Mouse (Mus musculus) right cerebral cortex, postnatal 10 days (tissue): ENCODE results near the gene Igf2bp3.

Experiments
- DNase-seq, 2 experiments: peaks; one replicate each; pipeline ENCODE4 v3.0.0; 2021; ENCODE audit warnings: low spot score in 2 of 2

Igf2bp3 gene

DNA sequence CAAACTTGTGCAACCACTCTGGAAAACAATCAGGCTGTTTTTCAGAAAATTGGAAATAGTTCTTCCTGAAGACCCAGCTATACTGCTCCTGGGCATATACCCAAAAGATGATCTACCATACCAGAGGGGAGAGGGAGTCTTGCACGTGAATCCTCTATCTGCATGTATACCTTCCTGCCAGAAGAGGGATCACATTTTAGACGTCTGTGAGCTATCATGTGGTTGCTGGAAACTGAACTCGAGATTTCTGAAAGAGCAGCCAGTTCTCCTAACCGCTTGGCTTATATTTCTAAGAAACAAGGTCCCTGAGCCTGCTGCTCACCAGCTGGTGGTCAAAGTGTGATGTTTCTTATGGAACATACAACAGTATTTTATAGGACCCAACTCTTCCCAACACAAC lies 146.4 kb downstream of the Igf2bp3 start:
- DNase-seq: no peak

DNA sequence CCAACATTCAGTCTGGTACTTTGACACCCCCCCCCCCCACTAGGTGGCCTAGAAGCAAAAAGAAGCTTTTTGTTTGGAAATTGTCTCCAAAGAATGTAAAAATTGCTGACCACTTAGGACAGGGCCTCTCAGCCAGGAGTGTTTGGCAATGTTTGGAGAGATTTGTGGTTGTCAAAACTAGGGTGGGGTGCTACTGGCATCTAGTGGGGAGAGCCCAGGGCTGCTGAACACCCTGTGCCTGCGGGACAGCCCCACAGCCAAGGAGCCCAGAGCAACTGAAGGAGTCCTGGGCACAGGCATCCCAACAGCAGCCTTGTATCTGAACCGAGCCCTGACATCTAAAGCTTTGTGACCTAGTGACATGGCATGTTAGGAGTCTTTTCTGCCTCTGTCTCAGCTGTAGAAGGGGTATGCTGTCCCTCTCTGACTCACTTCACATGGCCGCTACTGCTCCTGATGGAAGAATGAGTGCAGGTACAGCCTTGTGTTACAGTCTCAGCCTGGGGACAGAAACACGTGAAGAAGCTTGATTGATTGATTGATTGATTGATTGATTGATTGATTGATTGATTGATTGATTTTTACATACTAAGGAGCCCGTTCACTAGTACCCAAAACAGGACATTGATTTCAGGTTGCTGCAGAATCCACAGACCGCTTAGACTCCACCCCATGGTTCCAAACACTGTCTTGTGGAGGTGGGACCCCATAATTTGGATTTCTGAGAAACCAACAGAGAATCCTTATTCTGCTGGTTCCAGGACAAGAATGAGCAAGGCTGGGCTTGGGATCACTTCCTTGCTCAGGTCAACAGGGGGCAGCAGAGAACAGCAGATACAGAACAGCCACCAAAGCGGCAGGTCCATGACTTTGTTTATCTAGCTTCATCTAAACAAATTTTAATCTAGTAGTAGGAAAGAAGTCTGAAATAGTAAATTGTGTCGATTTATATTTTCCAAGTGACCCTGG lies 157.4 kb downstream of the Igf2bp3 start:
- peak; percentile 74 to 85 for DNase-seq

- DNase-seq: no peak
Measured at GRCm38 (mm10) chr6:49056009-49056408, 158.7 kb downstream of the Igf2bp3 start.

GRCm38 (mm10) chr6:49055256-49055733 lies 159.5 kb downstream of the Igf2bp3 start:
- peak; percentile 48 to 71 for DNase-seq

DNA sequence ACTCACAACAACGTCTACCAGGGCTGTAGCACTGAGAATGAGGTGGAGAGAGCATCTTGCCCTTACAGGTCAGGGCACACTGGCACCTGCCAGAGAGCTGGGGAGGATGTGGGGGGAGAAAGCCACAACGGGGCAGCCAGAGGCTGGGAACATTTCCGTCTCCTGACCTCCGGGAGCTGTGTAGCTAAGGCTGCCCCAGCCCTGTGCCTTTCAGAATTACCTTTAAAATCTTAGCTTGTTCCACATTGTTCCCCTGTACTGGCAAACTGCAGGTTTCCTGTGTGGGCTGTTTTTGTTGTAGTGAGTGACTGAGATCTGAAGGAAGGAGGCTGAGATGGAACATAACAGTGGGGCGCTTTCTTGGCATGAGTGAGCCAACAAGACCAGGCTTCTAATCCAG lies 162.6 kb downstream of the Igf2bp3 start:
- DNase-seq: no peak

DNA sequence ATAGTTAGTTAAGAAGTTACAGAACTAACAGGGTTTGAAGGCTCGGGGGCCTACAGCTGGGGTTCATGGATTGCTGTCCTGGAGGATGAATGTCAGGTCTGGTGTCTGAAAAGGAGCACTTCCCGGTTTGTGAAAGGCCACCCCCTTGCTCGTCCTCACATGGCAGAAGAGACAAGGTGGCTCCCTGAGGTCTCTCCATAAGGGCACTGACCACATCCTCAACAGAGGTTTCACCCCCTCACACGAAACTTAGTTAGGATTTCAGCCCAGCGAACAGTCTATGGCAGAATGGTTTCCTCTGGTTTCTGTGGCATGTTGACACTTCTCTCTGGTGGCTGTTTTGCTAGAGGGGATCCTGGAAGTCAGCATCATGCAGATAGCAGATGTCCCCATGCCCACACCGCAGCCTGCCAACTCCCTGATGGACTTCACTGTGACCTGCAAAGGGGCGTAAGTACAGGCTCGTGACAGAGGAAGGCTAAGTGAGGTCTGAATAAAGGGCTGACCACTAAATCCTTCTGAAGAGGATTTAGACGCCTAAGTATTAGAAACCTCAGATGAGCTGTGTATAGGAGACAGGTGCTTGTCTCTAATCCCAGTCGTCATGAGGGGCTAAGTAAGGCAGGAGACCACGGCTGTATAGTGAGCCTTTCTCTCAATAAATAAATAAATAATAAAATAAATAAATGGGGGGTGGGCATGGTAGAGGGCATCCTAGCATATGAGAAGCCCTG lies 163.9 kb downstream of the Igf2bp3 start:
- DNase-seq: no peak

GRCm38 (mm10) chr6:49048395-49048794 lies 166.4 kb downstream of the Igf2bp3 start:
- no peak for DNase-seq

GRCm38 (mm10) chr6:49047848-49048247 lies 166.9 kb downstream of the Igf2bp3 start:
- DNase-seq: no peak

GRCm38 (mm10) chr6:49046976-49047375 lies 167.8 kb downstream of the Igf2bp3 start:
- no peak for DNase-seq

GRCm38 (mm10) chr6:49046502-49046901 lies 168.3 kb downstream of the Igf2bp3 start:
- DNase-seq: no peak

DNA sequence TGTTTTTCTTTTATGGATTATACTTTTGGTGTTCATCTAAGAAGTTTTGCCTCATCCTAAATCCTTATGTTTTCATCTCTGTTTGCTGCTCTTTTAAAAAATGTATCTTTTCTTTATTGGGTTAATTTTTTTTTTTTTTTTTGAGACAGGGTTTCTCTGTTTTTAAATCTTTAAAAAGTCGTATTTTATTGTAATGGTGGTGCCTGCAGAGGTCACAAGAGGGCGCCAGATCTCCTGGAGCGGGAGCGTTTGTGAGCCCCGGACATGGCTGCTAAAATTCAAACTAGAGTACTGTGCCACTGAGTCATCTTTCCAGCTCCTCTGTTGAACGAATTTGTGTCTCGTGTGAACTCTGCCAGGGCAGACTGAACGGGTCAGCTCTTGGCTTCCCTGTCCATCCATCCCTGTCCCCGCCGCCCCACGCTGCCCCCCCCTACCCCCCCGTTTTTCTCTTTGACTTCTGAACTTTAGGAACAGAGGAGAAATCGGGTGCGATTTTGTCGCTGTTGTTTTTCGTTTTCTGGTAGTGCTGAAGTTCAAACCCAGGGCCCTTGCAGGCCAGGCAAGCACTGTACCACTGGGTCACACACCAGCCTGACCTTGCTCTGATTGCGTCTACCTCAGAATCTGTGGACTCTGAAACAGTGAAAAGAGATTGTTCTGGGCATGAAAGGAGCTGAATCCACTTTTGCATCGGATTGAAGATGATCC lies 175.1 kb downstream of the Igf2bp3 start:
- DNase-seq: peak; percentile 79 to 80

GRCm38 (mm10) chr6:49037268-49037662 lies 177.5 kb downstream of the Igf2bp3 start:
- no peak for DNase-seq

GRCm38 (mm10) chr6:49036275-49037267 lies 178.2 kb downstream of the Igf2bp3 start, which contains the start of gene Gpnmb:
Gene Gpnmb (plus strand): TSS chr6:49036546.
- DNase-seq: no peak
